25 mouse cellular contexts compared by ENCODE assay signal in the genomic region with DNA sequence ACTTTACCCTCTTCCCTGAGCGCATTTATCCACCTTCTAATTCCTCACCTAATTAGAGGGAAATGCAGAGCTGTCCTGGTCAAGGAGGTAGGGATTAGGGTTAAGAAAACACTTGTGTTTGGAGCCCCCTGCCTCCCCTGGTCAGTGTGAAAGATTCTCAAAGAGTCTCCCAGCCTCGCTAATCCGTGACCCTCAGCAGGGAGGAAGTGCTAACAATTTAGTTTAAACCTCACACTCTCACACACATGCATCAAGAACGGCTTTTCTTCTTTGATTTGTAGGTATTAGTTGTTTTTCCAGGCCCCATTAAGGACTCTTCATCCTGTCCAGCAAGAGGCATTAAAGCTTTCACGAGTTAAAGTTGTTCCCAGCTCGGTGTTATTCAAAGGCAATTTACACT.
A peak's percentile ranks its signal among the peaks of the same experiment; 100 is the strongest.
DNase-seq lines count a peak whose midpoint lies in the region; ATAC-seq and TF ChIP-seq lines count a peak whose summit lies in the region.
"Had no signal": no experiment of that assay in that cellular context is flagged by ENCODE, and none has a peak within 500 bp of the region (broad histone marks: within the 10 kb centered on the region; RNA-seq: fewer than 3 reads in every experiment).

No protein-coding gene starts in this region.

- DNase-seq in embryo, embryonic 10 days (ENCODE audit: low spot score): peak; percentile 63
- no peak for DNase-seq in embryo, embryonic 11 days
- DNase-seq in hindbrain, embryonic 11.5 days (ENCODE audit: low spot score): peak; percentile 11
- DNase-seq in limb, embryonic 11.5 days (ENCODE audit: low spot score): peak; percentile 48
- no peak for DNase-seq in limb, embryonic 10.5 days (ENCODE audit: low spot score)
- peak; percentile 51 for DNase-seq in brain, embryonic 14.5 days (ENCODE audit: low read depth)
- DNase-seq: adrenal gland, adult 2 months; adrenal gland, postnatal 36 days; B cell, adult 2 months; cerebellum, adult 11 months; cerebellum, adult 8-10 months; cerebellum, postnatal 14 days; gastrocnemius, adult 2 months; gastrocnemius, postnatal 25 days; heart, postnatal 36 days had no signal

- no peak for TF ChIP-seq POLR2A in brain, embryonic 14.5 days (IDR thresholded peaks at IDR 0.05; ENCODE audit: borderline replicate concordance, extremely low read depth, insufficient read depth, insufficient read length, poor library complexity, severe bottlenecking)

- H3K36me3 ChIP-seq in hindbrain, embryonic 11.5 days (ENCODE audit: control insufficient read depth, insufficient read depth, low read length): no peaks in the 10 kb centered on the region
- H3K36me3 ChIP-seq in hindbrain, embryonic 16.5 days (ENCODE audit: control insufficient read depth, insufficient read depth, low read length): no peaks in the 10 kb centered on the region
- no peaks in the 10 kb centered on the region for H3K36me3 ChIP-seq in limb, embryonic 11.5 days (ENCODE audit: control insufficient read depth, insufficient read depth, low read length)
- H3K36me3 ChIP-seq in limb, embryonic 10.5 days: no peaks in the 10 kb centered on the region
- H3K36me3 ChIP-seq: embryonic facial prominence, embryonic 15.5 days; forebrain, embryonic 12.5 days; heart, embryonic 13.5 days; hindbrain, embryonic 13.5 days had no signal

- H3K27ac ChIP-seq in hindbrain, embryonic 11.5 days (ENCODE audit: low read depth, low read length): no peak overlapping the region
- H3K27ac ChIP-seq in hindbrain, embryonic 16.5 days (ENCODE audit: low read depth, low read length): no peak overlapping the region
- H3K27ac ChIP-seq in limb, embryonic 11.5 days (replicated peaks; ENCODE audit: low read depth, low read length): no peak overlapping the region
- no peak overlapping the region for H3K27ac ChIP-seq in limb, embryonic 10.5 days
- H3K27ac ChIP-seq: embryonic facial prominence, embryonic 15.5 days; gastrocnemius, adult 2 months; heart, embryonic 13.5 days; hindbrain, embryonic 13.5 days had no signal

- 7% methylated on average over 6 of the region's 6 CpGs for WGBS in hindbrain, embryonic 11.5 days
- WGBS in hindbrain, embryonic 16.5 days: 17% methylated on average over 6 of the region's 6 CpGs
- WGBS in limb, embryonic 11.5 days: 6% methylated on average over 6 of the region's 6 CpGs
- 4% methylated on average over 6 of the region's 6 CpGs for WGBS in limb, embryonic 10.5 days

- no peak for ATAC-seq in hindbrain, embryonic 11.5 days (ENCODE audit: low FRiP score)
- ATAC-seq in hindbrain, embryonic 16.5 days: no peak
- no peak for ATAC-seq in limb, embryonic 11.5 days (ENCODE audit: insufficient number of reproducible peaks, low FRiP score, low TSS enrichment, low read depth)
- ATAC-seq in inflammation-experienced regulatory T-cells, adult 6 months: no peak
- ATAC-seq: activated CD4-positive, CD25-positive, alpha-beta regulatory T cell, adult 4 months; CD4-positive, CD25-positive, alpha-beta regulatory T cell, adult 4 months; intestine, embryonic 16.5 days had no signal

- no peaks in the 10 kb centered on the region for H3K9me3 ChIP-seq in hindbrain, embryonic 11.5 days (ENCODE audit: control insufficient read depth, low read length)
- H3K9me3 ChIP-seq in hindbrain, embryonic 16.5 days (ENCODE audit: control insufficient read depth, low read length): no peaks in the 10 kb centered on the region
- H3K9me3 ChIP-seq in limb, embryonic 11.5 days (ENCODE audit: control insufficient read depth, low read length): no peaks in the 10 kb centered on the region
- no peaks in the 10 kb centered on the region for H3K9me3 ChIP-seq in limb, embryonic 10.5 days (replicated peaks)
- H3K9me3 ChIP-seq: embryonic facial prominence, embryonic 15.5 days; forebrain, embryonic 12.5 days; heart, embryonic 13.5 days; hindbrain, embryonic 13.5 days had no signal

- H3K27me3 ChIP-seq in hindbrain, embryonic 11.5 days (ENCODE audit: control insufficient read depth, insufficient read depth, low read length): no peaks in the 10 kb centered on the region
- no peaks in the 10 kb centered on the region for H3K27me3 ChIP-seq in hindbrain, embryonic 16.5 days (replicated peaks; ENCODE audit: control insufficient read depth, insufficient read depth, low read length)
- H3K27me3 ChIP-seq in limb, embryonic 11.5 days (ENCODE audit: control insufficient read depth, insufficient read depth, low read length): no peaks in the 10 kb centered on the region
- H3K27me3 ChIP-seq in limb, embryonic 10.5 days (ENCODE audit: low read depth, poor library complexity, severe bottlenecking): peaks cover 57% of the 10 kb centered on the region
- H3K27me3 ChIP-seq: heart, embryonic 13.5 days had no signal

- H3K9ac ChIP-seq in hindbrain, embryonic 11.5 days (ENCODE audit: low read depth, low read length): no peak overlapping the region
- H3K9ac ChIP-seq in hindbrain, embryonic 16.5 days (ENCODE audit: low read depth, low read length): no peak overlapping the region
- H3K9ac ChIP-seq in limb, embryonic 11.5 days (ENCODE audit: low read length): no peak overlapping the region
- H3K9ac ChIP-seq: embryonic facial prominence, embryonic 15.5 days; forebrain, embryonic 12.5 days; heart, embryonic 13.5 days; hindbrain, embryonic 13.5 days had no signal

- no peak overlapping the region for H3K4me2 ChIP-seq in hindbrain, embryonic 11.5 days (replicated peaks; ENCODE audit: low read depth, low read length)
- no peak overlapping the region for H3K4me2 ChIP-seq in hindbrain, embryonic 16.5 days (ENCODE audit: low read length)
- no peak overlapping the region for H3K4me2 ChIP-seq in limb, embryonic 11.5 days (ENCODE audit: low read depth, severe bottlenecking)
- H3K4me2 ChIP-seq: hindbrain, embryonic 13.5 days had no signal

- TF ChIP-seq CTCF in brain, embryonic 14.5 days (IDR thresholded peaks at IDR 0.05; ENCODE audit: borderline replicate concordance, extremely low read depth, insufficient read depth, insufficient read length): no peak

- no peaks in the 10 kb centered on the region for H3K4me1 ChIP-seq in hindbrain, embryonic 11.5 days (replicated peaks; ENCODE audit: control insufficient read depth, insufficient read depth, low read length)
- H3K4me1 ChIP-seq in hindbrain, embryonic 16.5 days (ENCODE audit: control insufficient read depth, insufficient read depth, low read depth, low read length): no peaks in the 10 kb centered on the region
- no peaks in the 10 kb centered on the region for H3K4me1 ChIP-seq in limb, embryonic 11.5 days (ENCODE audit: control insufficient read depth, insufficient read depth, low read length)
- H3K4me1 ChIP-seq in limb, embryonic 10.5 days: peaks cover 21% of the 10 kb centered on the region

- no peak overlapping the region for H3K4me3 ChIP-seq in hindbrain, embryonic 11.5 days (ENCODE audit: low read depth, low read length)
- H3K4me3 ChIP-seq in hindbrain, embryonic 16.5 days (ENCODE audit: low read length): no peak overlapping the region
- H3K4me3 ChIP-seq in limb, embryonic 11.5 days (ENCODE audit: low read depth, low read length): no peak overlapping the region
- H3K4me3 ChIP-seq in limb, embryonic 10.5 days: no peak overlapping the region
- H3K4me3 ChIP-seq: embryonic facial prominence, embryonic 15.5 days; erythroblast, embryonic 14.5 days; forebrain, embryonic 12.5 days; hindbrain, embryonic 13.5 days had no signal

Comparison
In these comparisons a context has a peak if more than half of its experiments do, and no peak if none do; other contexts are left out.
1. DNase-seq: peak in embryo, embryonic 10 days (single experiment), hindbrain, embryonic 11.5 days (single experiment), limb, embryonic 11.5 days (single experiment) and brain, embryonic 14.5 days (single experiment); none in embryo, embryonic 11 days (single experiment) and limb, embryonic 10.5 days (single experiment).